Comparison of ENCODE assay signal across 18 mouse cellular contexts in the genomic region with DNA sequence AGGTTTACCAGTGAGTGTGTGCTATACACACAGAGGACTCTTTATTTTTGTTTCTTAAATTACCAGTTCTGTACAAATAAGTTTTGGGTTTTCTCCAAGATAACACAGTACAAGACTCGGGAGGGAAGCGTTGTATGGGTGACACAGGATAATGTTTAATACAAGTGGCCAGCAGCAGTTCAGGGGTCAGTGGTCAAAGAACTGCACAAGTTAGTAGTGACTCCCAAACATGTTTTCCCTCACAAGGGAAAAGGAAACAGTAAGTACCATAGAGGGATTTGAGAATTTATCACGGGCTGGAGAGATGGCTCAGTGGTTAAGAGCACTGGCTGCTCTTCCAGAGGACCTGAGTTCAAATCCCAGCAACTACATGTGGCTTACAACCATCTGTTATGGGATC.
"Had no signal": no experiment of that assay in that cellular context is flagged by ENCODE, and none has a peak within 500 bp of the region (broad histone marks: within the 10 kb centered on the region; RNA-seq: fewer than 3 reads in every experiment).

No protein-coding gene starts in this region.

- H3K27ac ChIP-seq: midbrain, embryonic 10.5 days; midbrain, embryonic 13.5 days; midbrain, embryonic 15.5 days; neural tube, embryonic 13.5 days; neural tube, embryonic 15.5 days had no signal

- H3K4me1 ChIP-seq: midbrain, embryonic 10.5 days; midbrain, embryonic 13.5 days; midbrain, embryonic 15.5 days; neural tube, embryonic 13.5 days; neural tube, embryonic 15.5 days had no signal

- ATAC-seq: midbrain, embryonic 13.5 days; midbrain, embryonic 15.5 days had no signal

- H3K9me3 ChIP-seq: midbrain, embryonic 10.5 days; midbrain, embryonic 13.5 days; midbrain, embryonic 15.5 days; neural tube, embryonic 13.5 days; neural tube, embryonic 15.5 days had no signal

- H3K4me3 ChIP-seq: midbrain, embryonic 10.5 days; midbrain, embryonic 13.5 days; midbrain, embryonic 15.5 days; myocyte; neural tube, embryonic 13.5 days; neural tube, embryonic 15.5 days had no signal

- DNase-seq: lung, adult 18-20 months; lung, embryonic 14.5 days; lung, postnatal 10 days; lung, postnatal 4 days; retina, postnatal 1 day; right cerebral cortex, adult 18-20 months; right cerebral cortex, postnatal 25 days; right cerebral cortex, postnatal 4 days; spleen, adult 18-20 months; thymus, adult 18-20 months; thymus, postnatal 14 days; thymus, postnatal 36 days had no signal

- H3K4me2 ChIP-seq: lung, embryonic 14.5 days; midbrain, embryonic 13.5 days; midbrain, embryonic 15.5 days; neural tube, embryonic 13.5 days; neural tube, embryonic 15.5 days had no signal

- H3K9ac ChIP-seq: lung, embryonic 14.5 days; midbrain, embryonic 13.5 days; midbrain, embryonic 15.5 days; neural tube, embryonic 13.5 days; neural tube, embryonic 15.5 days had no signal

- H3K27me3 ChIP-seq: midbrain, embryonic 13.5 days; midbrain, embryonic 15.5 days; neural tube, embryonic 13.5 days; neural tube, embryonic 15.5 days had no signal
